Mouse (Mus musculus): ENCODE data around the gene Larp7. TPM values are rescaled to one million over a fixed set of nuclear protein-coding genes. Genes with fewer than 3 reads are reported as not detected.

Gene Larp7
- polyA plus RNA-seq, 1 experiment from 2014 or later = 69.4 TPM

DNA sequence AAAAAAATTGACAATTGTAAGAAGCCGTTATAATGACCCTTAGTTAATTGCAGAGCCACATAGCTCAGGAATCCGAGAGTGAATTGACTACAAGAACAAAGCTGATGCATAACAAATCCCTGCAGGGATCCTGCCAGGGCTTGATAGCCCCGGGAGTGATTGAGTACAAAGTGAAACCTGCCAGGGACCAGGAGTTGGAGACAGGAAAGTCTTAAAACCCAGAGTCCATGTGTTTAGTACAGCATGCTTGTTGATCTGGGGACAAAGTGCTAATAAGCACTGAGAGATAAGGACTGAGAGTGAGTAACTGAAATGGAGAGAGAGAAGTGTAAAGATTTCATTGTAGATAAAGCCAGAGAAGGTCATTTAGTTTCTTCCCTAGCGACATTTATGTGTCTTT lies 22.9 kb downstream of the Larp7 start:
- no peak for DNase-seq (ENCODE audit: low spot score)
- WGBS = 11% methylated on average over 4 of the region's 4 CpGs
- no peak overlapping the region for H3K4me3 ChIP-seq
- H3K27ac ChIP-seq = no peak overlapping the region
- no peaks in the 10 kb centered on the region for H3K27me3 ChIP-seq (ENCODE audit: low read depth, poor library complexity, severe bottlenecking)
- no peaks in the 10 kb centered on the region for H3K4me1 ChIP-seq
- H3K9me3 ChIP-seq (replicated peaks) = no peaks in the 10 kb centered on the region
- H3K36me3 ChIP-seq = no peaks in the 10 kb centered on the region

DNA sequence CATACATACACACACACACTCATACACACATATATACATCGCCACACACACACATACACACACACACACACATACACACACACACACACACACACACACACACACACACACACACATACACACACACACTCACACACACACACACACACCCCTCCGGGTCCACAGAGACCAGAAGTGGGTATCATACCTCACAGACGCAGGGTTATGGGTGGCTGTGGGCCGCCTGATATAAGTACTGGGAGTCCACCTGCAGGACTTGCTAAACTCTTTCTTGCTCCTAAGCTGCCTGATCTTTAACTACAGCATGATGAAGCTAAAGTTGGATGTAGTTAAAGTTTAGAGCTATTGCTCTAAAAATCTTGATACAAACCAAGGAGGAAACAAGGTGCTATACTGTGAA lies 23.3 kb downstream of the Larp7 start:
- no peak for DNase-seq (ENCODE audit: low spot score)
- H3K27ac ChIP-seq = no peak overlapping the region
- no peaks in the 10 kb centered on the region for H3K4me1 ChIP-seq
- H3K4me3 ChIP-seq = no peak overlapping the region
- H3K9me3 ChIP-seq (replicated peaks) = no peaks in the 10 kb centered on the region
- H3K36me3 ChIP-seq = no peaks in the 10 kb centered on the region
- no peaks in the 10 kb centered on the region for H3K27me3 ChIP-seq (ENCODE audit: low read depth, poor library complexity, severe bottlenecking)
- 83% methylated on average over 4 of the region's 4 CpGs for WGBS

DNA sequence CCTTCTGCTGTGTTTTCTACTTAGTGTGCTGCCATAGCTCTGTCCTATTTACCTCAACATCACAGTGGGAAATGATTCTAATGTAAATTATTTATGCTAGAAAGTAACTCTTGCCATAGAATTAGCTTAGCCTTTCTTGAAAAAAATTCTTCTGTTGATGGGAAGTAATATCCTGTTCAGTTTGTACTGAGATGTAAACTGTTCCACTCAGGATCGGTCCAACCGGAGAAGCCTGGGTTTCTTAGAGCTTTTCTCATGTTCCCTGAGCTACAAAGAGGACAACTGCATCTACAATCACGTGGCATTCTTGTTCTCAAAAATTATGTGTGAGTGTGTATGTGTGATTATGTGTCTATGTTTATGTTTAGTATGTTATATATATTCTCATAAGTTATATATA lies 23.9 kb downstream of the Larp7 start:
- Histone ChIP-seq H3K4me1 (no peaks in the 10 kb centered on the region), H3K9me3 (replicated peaks) (no peaks in the 10 kb centered on the region), H3K27me3 (ENCODE audit: low read depth, poor library complexity, severe bottlenecking) (no peaks in the 10 kb centered on the region), H3K36me3 (no peaks in the 10 kb centered on the region), H3K27ac (no peak overlapping the region), H3K4me3 (no peak overlapping the region)
- 92% methylated on average over 3 of the region's 3 CpGs for WGBS
- DNase-seq (ENCODE audit: low spot score) = no peak

DNA sequence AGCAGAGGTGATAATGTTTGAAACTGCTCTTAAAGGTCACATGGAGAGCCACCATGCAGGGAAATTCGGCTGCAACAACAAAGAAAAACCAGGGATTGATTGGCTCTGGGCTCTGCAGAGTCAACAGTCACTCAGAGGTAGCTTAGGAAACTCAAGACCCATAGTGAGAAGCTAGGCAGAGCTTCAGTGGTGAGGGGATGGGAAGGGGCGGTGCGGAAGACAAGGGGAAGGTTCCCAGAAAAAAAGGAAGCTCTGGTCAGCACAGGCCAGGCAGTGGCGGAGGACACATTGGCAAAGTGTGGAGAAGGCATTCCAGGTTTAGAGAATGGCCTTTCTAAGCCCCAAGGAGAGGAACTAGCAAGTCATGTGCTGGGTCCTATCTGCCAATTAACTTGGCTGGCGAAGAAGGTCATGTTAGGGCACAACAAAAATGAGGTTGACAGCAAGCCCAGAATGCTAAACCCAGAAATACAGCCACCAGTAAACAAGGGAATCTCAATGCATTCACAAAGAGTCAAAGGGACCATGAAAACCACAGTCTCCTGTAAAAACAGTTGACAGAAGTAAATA lies 25.6 kb downstream of the Larp7 start:
- Histone ChIP-seq H3K9me3 (replicated peaks) (no peaks in the 10 kb centered on the region), H3K27me3 (ENCODE audit: low read depth, poor library complexity, severe bottlenecking) (no peaks in the 10 kb centered on the region), H3K4me1 (no peaks in the 10 kb centered on the region), H3K4me3 (no peak overlapping the region), H3K27ac (no peak overlapping the region), H3K36me3 (no peaks in the 10 kb centered on the region)
- no peak for DNase-seq (ENCODE audit: low spot score)
- WGBS = 72% methylated on average over 5 of the region's 5 CpGs

DNA sequence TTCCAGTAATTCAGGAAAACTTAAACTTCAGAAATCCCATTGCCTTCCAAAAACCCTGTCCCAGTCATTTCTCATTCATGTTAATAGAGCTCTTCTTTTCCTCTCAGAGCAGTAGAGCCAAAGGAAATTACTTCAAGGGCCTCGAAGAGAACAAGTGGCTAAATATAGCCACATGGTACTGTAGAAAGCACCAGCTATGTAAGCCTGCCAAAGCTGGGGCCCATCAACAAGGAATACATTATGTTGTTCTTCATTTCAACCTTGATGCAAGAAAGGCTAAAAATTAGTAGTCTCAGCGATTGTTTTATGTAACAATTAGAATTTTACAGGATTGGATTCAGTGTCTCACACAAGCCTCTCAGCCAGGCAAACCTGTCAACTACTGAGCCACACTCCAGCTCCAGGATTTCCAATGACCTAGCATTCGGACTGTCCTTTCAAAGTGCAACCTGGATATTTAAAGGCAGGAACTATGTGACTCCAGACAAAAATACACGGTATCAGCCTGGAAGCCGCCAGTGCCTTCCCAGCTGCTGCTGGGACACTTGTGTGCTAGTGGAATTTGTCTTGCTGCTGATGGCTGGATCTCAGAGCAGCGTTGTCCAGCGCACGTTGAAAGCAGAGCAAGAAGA lies 27.8 kb downstream of the Larp7 start:
- no peak overlapping the region for H3K4me3 ChIP-seq
- no peaks in the 10 kb centered on the region for H3K36me3 ChIP-seq
- 87% methylated on average over 8 of the region's 8 CpGs for WGBS
- no peak overlapping the region for H3K27ac ChIP-seq
- no peaks in the 10 kb centered on the region for H3K4me1 ChIP-seq
- no peak for DNase-seq (ENCODE audit: low spot score)
- no peaks in the 10 kb centered on the region for H3K9me3 ChIP-seq (replicated peaks)
- no peaks in the 10 kb centered on the region for H3K27me3 ChIP-seq (ENCODE audit: low read depth, poor library complexity, severe bottlenecking)

DNA sequence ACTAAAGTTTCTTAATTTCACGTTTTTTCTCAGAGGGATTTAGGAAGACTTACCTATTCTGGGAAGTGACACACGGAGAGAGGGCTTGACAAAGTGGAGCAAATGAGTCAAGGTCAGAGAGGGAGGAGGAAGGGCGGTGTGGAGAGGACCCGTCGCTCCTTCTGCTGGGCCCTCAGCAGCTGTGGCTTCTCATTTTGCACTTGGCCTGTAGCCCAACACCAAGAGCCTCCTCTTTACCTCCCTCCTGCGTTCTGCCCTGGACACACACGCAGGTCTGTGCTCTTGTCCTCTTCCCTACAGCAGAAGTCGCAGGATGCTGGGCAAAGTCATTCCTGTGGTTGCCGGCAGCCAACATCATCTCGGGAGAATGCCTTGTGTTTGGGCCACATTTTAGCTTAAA lies 32.0 kb downstream of the Larp7 start:
- DNase-seq (ENCODE audit: low spot score) = no peak
- Histone ChIP-seq H3K27me3 (ENCODE audit: low read depth, poor library complexity, severe bottlenecking) (no peaks in the 10 kb centered on the region), H3K4me3 (no peak overlapping the region), H3K27ac (no peak overlapping the region), H3K4me1 (no peaks in the 10 kb centered on the region), H3K9me3 (replicated peaks) (no peaks in the 10 kb centered on the region), H3K36me3 (no peaks in the 10 kb centered on the region)
- WGBS = 81% methylated on average over 10 of the region's 10 CpGs

DNA sequence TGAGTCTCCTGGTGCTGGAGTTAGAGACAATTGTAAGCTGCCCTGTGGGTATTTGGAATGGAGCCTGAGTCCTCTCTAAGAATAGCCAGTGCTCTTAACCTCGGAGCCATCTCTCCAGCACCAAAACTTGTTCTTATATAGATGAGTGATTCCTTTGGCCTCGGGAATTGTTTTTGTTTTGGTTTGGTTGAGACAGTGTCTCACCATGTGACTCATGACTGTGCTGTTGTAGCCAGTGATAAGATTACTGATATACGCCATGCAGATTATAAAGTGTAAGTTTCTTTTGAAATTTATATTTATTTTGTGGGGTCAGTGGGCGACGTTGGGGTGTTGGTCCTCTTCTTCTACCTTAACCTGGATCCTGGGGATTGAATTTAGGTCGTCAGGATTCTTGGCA lies 32.8 kb downstream of the Larp7 start:
- H3K27ac ChIP-seq = no peak overlapping the region
- no peaks in the 10 kb centered on the region for H3K9me3 ChIP-seq (replicated peaks)
- no peak for DNase-seq (ENCODE audit: low spot score)
- H3K4me3 ChIP-seq = no peak overlapping the region
- H3K4me1 ChIP-seq = no peaks in the 10 kb centered on the region
- no peaks in the 10 kb centered on the region for H3K36me3 ChIP-seq
- H3K27me3 ChIP-seq (ENCODE audit: low read depth, poor library complexity, severe bottlenecking) = no peaks in the 10 kb centered on the region
- 88% methylated on average over 6 of the region's 6 CpGs for WGBS

DNA sequence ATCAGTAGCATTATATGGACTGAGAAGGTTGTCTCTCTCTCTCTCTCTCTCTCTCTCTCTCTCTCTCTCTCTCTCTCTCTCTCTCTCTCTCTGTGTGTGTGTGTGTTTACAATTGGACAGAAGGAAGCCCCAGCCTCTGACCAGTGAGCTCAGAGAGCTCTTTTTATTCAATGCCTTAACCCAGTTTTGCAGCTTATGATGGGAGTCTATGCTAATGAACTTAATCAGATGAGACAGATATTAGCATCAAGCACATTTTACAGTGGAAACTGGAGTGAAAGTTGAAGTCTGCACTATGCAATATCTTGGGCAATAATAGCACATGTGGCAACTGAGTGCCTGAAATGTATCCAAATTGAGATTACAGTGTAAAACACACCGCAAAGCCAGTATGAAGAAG lies 37.9 kb downstream of the Larp7 start:
- Histone ChIP-seq H3K4me3 (no peak overlapping the region), H3K36me3 (no peaks in the 10 kb centered on the region)
- WGBS = 97% methylated on average over 1 of the region's 1 CpGs

DNA sequence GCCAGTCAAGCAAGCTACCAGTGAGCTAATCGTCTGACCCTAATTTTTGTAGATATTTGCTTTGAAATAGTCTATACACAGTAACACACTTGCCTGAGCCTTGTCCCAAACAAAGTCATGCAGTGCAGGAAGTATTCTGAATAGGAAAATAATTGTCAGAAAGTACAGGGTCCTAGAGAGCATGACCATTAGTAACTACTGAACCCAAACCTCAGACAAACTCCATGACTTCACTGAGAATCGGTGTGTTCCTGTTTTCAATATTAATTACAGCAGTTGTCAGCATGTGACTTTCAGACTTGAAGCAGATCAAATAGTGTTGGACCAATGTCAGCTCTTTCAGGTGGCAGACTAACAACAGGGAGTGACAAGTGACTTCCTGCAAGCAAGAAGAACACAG lies 39.5 kb downstream of the Larp7 start:
- H3K4me3 ChIP-seq = no peak overlapping the region
- H3K27ac ChIP-seq = no peak overlapping the region
- H3K36me3 ChIP-seq = no peaks in the 10 kb centered on the region
- H3K9me3 ChIP-seq (replicated peaks) = no peaks in the 10 kb centered on the region
- no peak for DNase-seq (ENCODE audit: low spot score)
- no peaks in the 10 kb centered on the region for H3K4me1 ChIP-seq
- WGBS = 80% methylated on average over 2 of the region's 2 CpGs
- no peaks in the 10 kb centered on the region for H3K27me3 ChIP-seq (ENCODE audit: low read depth, poor library complexity, severe bottlenecking)

More for the DNA sequence above, 37.9 kb downstream of the Larp7 start:
- no peak for DNase-seq (ENCODE audit: low spot score)
- H3K27ac ChIP-seq = no peak overlapping the region
- no peaks in the 10 kb centered on the region for H3K4me1 ChIP-seq
- H3K9me3 ChIP-seq (replicated peaks) = no peaks in the 10 kb centered on the region
- no peaks in the 10 kb centered on the region for H3K27me3 ChIP-seq (ENCODE audit: low read depth, poor library complexity, severe bottlenecking)

DNA sequence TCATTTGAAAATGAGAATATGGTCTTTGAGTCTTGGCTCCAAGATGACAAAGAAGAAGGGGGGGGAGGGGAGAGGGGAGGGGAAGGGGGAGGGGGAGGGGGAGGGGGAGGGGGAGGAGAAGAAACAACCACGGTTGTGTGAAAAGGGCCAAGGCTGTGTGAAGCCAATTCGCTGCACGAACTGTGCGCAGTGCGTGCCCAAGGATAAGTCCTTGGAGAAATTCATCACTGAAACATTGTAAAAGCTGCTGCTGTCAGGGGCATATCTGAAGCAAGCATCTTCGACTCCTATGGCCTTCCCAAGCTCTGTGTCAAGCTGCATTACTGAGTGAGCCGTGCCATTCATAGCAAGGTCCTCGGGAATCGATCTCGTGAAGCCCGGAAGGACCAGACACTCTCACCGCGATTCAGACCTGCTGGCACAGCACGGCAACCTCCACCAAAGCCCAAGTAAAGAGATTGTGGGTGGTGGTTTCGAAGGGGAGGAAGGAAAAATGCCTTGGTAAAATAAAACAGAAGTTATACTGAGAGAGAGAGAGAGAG lies 40.3 kb downstream of the Larp7 start:
- no peak overlapping the region for H3K27ac ChIP-seq
- no peaks in the 10 kb centered on the region for H3K27me3 ChIP-seq (ENCODE audit: low read depth, poor library complexity, severe bottlenecking)
- no peaks in the 10 kb centered on the region for H3K36me3 ChIP-seq
- WGBS = 76% methylated on average over 15 of the region's 15 CpGs
- DNase-seq (ENCODE audit: low spot score) = no peak
- H3K4me3 ChIP-seq = no peak overlapping the region
- H3K4me1 ChIP-seq = no peaks in the 10 kb centered on the region
- no peaks in the 10 kb centered on the region for H3K9me3 ChIP-seq (replicated peaks)

DNA sequence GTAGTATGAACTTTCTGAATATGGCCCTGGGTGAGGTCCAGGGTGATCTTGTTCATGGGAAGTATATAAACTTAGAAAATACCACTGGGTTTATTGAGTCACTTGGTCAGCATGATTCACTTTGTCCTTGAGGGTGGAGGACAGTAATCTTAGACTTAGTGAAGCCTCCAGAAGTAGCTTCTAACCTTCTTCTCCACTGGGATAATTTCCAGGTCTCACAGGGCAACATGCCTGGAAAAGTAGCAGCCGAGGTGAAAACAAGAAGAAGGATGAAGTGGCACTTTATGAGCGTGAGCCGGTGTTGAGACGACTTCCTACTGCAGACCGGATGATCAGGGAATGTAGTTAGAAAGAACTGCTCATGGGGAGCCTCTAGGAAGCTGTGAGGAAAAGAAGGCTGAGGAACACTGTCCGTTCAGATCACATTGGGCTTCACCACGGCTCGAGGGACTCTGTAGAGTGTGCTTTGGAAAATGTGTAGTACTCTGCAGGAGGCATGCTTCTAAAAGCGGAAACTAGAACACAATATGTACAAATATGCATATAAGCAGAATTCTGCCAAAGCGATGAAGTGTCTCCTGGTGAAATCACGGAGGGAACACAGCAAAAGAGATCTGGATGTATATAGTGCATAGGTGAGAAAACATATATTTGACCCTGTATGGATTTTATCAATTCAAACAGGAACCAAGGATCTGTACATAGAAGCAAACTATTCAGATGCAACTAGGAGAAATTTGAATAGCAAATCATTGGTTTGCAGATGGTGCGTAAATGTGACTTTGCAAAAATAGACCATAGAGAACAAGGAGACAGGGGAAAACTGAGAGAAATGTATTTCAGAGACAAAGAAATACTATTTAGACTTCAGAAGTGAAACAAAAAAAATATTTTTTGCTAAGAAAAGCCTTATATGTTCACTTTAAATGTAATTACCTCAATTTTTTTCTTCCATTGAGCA lies 41.1 kb downstream of the Larp7 start:
- Histone ChIP-seq H3K4me3 (no peak overlapping the region), H3K27me3 (ENCODE audit: low read depth, poor library complexity, severe bottlenecking) (no peaks in the 10 kb centered on the region), H3K36me3 (no peaks in the 10 kb centered on the region), H3K4me1 (no peaks in the 10 kb centered on the region), H3K27ac (no peak overlapping the region), H3K9me3 (replicated peaks) (no peaks in the 10 kb centered on the region)
- no peak for DNase-seq (ENCODE audit: low spot score)
- WGBS = 84% methylated on average over 12 of the region's 12 CpGs

DNA sequence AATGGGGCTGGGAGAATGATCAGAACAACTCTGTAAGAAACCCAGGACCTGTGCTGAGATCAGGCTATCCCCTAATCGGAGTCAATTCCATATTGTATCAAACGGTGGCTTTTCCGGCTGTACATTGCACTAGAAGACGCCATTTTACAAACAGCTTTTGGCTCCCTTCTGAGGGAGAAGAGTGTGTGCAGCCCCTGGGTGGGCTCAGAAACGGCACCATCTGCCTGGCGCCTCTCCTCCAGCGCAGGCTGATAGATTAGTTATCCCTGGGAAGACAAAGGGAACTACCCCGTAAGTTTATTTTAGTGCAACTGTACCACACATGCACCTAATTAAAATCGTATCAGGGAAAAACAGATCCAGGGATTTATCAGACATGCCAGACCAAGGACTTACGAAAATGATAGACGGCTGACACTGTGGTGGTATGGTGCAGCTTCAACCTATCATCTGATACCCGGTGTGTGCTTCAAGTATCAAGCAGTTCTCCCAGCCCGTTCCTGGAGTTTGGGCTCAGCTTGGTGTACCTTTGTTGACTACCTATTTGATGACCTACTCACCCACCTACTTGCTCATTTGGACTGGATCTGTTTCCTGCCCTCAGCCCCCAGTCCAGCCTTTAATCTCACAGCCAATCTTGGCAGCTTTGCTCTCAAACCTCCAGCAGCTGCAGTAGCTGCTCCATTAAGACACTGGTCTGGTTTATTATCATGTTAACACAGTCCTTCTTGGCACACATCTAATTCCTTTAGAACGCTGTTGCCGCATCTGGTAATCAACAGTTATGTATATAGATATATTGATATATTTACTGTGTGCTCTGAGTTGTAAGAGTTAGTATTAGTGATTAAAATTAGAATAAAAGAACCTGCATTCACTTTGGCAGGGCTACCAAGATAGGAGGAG lies 45.0 kb downstream of the Larp7 start:
- no peak overlapping the region for H3K4me3 ChIP-seq
- no peaks in the 10 kb centered on the region for H3K36me3 ChIP-seq
- H3K9me3 ChIP-seq (replicated peaks) = no peaks in the 10 kb centered on the region
- no peaks in the 10 kb centered on the region for H3K27me3 ChIP-seq (ENCODE audit: low read depth, poor library complexity, severe bottlenecking)
- no peak for DNase-seq (ENCODE audit: low spot score)
- WGBS = 73% methylated on average over 15 of the region's 15 CpGs
- no peaks in the 10 kb centered on the region for H3K4me1 ChIP-seq
- no peak overlapping the region for H3K27ac ChIP-seq

All from limb, embryonic 10.5 days (tissue).